Mouse (Mus musculus): ENCODE data around the gene Ckm. TPM values are rescaled to one million over a fixed set of nuclear protein-coding genes. Genes with fewer than 3 reads are reported as not detected.
A peak's percentile ranks its signal among the peaks of the same experiment; 100 is the strongest.

The Ckm gene
- polyA plus RNA-seq, 1 experiment, result 81.7 TPM

DNA sequence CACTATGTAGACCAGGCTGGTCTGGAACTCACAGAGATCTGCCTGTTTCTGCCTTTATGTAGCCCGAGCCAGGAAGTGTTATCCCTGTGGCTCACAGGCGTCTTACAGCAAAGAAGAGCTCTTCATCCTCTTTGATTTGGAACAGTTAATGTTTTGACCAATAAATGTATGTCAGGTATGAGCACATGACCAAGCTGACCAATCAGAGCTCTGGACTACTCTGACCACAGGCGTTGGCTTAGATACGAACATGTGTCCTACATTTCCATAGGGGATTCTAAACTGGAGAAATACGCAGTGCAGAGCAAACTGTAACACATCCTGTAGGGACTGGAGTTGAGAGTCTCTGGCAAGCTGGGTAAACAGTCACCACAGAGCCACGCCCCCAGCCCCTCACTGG, 22.3 kb downstream of the Ckm start:
- no peak for DNase-seq (ENCODE audit: low read depth, low spot score)
- WGBS, result 94% methylated on average over 6 of the region's 6 CpGs

DNA sequence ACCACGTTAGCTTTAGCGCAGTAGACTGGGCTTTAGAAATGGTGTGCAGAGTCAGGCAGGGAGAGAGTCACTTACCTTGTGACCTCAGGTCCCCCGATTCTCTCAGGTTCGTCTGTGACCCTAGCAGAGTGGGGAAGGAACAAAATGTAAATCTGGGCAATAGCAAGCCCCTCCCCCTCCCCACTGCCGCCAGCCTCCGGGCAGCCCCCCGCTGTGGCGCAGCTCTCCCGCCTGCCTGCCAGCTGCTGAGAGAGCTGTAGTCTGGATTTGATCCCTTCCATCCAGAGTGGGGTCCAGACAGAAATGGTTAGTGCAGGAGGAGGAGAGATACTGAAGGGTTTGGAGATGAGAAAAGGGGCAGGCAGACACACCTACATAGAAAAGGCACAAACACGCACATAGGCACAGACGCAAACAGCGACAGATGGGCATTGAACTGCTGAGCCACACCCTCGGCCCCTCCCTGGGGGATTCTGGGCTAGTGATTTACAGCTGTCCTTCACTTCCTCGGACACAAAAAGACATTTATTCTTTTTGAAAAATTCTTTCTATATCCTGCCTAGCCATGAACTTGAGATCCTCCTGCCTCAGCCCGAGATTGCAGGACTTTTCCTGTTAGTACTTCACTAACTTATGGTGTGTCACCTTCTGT, 23.5 kb downstream of the Ckm start:
- 75% methylated on average over 15 of the region's 15 CpGs for WGBS
- DNase-seq (ENCODE audit: low read depth, low spot score), result no peak

DNA sequence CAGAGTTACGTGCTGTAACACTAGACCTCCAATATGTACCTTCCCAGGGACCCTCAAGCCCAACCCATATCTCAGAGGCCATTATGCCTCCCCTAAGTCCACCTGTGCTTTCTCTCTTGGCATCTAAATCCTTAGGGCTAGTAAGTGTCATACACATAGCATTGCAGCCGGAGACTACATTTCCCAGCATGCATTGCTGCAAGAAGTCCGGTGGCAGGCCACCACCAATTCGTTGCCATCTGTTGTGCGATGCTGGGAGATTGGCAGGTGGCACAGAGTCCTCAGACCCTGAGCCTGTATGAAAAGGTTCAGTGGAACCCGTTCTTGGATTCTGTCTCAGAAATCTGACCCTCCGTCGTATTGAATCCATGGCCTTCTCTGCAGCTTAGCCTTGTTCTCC, 25.1 kb downstream of the Ckm start:
- 75% methylated on average over 8 of the region's 8 CpGs for WGBS
- no peak for DNase-seq (ENCODE audit: low read depth, low spot score)

DNA sequence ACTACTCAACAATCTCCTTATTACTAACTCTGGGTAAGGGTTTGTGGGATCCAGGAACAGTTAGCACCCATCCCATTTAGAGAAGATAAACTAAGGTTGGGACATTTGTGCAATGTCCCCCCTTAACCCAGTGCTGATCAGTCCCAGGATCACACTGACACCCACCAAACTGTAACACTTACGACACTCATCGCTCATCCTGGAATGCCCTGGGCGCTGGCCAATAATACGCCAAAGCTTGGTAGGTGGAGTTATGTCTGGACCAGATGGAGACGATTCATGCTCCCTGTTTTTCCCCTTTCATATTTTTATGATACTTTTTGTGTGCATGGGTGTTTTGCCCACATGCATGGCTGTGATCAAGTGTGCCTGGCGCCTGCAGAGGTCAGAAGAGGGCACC, 25.8 kb downstream of the Ckm start:
- DNase-seq (ENCODE audit: low read depth, low spot score), result no peak
- WGBS, result 80% methylated on average over 6 of the region's 6 CpGs

DNA sequence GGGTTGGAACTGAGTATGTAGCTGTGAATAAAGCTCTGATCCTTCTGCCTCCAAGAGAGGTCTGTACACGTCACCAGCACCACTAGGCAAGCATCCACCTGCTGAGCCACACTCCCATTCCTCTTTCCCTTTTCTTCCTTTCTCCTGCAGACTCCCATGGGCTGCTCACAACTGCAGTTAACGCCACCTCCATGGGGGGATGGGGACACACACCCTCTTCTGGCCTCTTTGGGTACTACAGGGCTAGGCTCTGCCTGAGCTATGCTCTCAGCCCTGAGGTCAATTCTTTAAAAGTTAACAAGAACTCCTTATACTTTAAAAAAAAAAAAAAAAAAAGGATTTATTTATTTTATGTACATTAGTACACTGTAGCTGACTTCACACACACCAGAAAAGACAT, 27.9 kb downstream of the Ckm start:
- 92% methylated on average over 2 of the region's 2 CpGs for whole genome bisulfite sequencing

DNA sequence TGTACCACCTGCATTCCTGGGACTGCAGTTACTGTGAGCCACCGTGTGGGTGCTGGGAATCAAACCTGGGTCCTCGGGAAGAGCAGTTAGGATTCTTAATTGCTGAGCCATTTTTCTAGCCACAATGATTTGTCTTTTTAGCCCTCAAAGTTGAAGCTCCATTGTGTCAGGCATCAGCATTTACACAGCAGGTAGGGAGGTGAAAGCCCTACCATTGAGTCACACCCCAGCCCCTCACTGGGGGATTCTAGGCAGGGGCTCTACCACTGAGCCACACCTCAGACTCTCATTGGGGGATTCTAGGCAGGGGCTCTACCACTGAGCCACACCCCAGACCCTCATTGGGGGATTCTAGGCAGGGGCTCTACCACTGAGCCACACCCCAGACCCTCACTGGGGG, 31.7 kb downstream of the Ckm start:
- 93% methylated on average over 2 of the region's 2 CpGs for WGBS
- DNase-seq (ENCODE audit: low read depth, low spot score), result no peak

More for the DNA sequence above, 27.9 kb downstream of the Ckm start:
- no peak for DNase-seq (ENCODE audit: low read depth, low spot score)

DNA sequence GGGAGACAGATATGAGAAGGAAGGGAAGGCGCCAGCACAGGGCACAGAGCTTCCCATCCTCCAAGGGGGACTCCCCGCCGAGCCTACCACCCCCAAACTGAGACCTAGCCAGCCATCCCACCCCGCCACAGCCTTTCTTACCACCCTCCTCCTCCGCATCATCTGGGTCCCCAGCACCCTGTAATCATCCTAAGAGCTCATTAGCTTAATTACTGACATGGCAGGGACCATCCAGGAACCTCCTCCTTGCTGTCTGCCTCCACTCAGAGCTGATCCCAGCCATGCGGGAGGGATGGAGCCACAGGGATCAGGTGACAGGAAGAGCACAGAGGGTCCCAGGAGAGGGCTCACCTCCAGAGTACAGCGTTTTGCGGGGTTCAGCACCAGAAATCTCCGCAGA, 32.5 kb downstream of the Ckm start:
- WGBS, result 90% methylated on average over 9 of the region's 9 CpGs

DNA sequence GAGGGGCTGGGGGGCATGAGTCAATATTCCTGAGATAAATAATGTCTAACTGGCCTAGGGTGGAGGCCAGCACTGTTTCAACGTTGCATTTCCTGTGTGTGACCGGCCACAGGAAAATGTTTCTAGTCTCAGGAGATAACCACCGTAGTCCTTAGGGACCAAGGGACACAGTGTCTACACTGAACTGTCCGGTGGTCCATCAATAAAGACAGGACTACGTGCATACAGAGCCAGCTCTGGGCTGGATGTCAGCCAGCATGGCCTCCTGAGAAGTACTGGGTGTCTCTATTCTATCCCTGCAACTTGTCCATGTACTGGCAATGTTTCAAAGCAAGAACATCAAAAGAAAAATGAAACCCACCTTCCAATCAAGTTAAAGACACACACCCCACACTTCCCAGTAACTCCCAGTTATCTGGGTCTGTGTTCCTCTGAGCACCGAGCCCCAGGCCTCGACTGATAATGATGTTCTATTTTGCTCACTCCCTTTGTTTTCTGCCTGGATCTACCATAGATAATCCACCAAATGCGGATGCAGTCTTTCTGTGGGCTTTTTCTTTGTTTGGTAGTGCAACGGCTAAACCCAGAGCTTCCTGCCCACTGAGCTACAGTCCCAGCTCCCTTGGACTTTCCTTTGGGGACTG, 37.0 kb downstream of the Ckm start:
- WGBS, result 81% methylated on average over 9 of the region's 9 CpGs
- no peak for DNase-seq (ENCODE audit: low read depth, low spot score)

More for the DNA sequence above, 32.5 kb downstream of the Ckm start:
- DNase-seq (ENCODE audit: low read depth, low spot score), result no peak

DNA sequence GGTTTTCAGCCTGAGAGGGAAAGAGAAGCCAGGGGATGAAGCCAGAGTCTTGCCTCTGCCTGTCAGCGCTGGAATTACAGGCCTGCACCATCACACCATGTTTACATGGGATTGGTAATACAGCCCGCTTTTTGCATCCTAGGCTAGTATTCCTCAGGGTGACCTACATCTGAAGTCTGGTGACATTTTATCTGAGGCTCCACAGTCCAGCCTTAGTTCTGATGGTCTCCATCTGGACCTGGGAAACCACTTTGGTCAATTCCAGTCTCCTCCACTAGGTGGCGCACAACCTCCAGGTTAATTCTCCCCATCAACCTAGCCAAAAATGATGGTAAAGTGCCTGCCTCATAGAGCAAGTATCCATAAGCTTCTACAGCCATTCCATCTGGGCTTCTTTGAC, 38.8 kb downstream of the Ckm start:
- WGBS, result 42% methylated on average over 3 of the region's 3 CpGs
- peak; percentile 50 for DNase-seq (ENCODE audit: low read depth, low spot score)

DNA sequence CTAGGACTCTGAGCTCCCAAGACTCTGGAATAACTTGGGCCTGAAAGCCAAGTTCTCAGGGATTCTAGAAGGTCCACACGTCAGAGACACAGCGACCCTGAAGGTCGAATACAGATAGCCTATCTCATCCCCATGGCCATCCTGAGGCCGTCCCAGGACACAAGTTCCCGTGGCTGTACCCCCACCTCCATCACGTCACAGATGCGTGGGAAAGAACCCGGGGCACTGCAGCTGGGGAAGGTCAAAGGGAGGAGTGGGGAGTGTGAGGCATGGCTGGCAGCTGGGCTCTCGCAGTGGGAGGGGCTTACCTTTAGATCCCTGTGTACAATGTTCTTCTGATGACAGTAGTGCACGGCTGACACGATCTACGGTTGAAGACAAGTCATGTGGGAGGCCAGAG, 40.2 kb downstream of the Ckm start:
- 82% methylated on average over 12 of the region's 12 CpGs for WGBS
- no peak for DNase-seq (ENCODE audit: low read depth, low spot score)

DNA sequence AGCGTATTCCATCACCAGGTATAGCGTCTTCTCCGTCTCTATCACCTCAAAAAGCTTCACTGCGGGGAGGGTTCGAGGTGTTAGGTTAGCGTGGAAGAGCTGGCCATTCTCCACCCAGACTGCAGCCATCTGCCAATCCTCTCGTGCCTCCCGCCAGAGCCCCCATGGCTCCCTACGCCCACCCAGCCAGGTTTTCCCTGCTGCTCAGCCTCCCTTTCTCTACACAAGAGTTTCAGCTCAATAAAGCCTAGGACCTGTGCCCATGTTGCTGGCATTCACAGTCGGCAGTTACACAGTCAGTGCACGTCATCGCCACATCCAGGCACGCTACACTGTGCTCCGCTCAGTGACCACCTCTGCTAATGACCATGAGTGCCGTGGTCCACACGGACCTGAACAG, 43.1 kb downstream of the Ckm start:
- WGBS, result 96% methylated on average over 16 of the region's 16 CpGs
- no peak for DNase-seq (ENCODE audit: low read depth, low spot score)

DNA sequence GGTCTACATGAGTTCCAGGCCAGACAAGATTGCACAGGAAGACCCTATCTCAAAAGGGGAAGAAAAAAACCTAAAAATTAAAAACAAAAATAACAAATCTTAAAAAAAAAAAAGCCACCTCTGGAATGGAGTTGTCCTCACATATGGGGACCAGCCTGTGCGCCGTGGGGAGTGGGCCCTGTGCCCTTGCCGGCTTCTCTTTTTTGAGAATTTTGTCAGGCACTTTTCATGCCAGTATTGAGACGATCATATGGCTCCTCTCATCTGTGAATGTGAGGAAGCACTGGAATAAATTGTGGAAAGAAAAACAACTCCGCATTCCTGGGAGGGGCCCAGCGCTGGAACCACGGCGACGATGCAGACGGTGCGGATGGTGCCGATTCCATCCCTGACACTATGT, 44.6 kb downstream of the Ckm start:
- WGBS, result 88% methylated on average over 12 of the region's 12 CpGs
- DNase-seq (ENCODE audit: low read depth, low spot score), result no peak

DNA sequence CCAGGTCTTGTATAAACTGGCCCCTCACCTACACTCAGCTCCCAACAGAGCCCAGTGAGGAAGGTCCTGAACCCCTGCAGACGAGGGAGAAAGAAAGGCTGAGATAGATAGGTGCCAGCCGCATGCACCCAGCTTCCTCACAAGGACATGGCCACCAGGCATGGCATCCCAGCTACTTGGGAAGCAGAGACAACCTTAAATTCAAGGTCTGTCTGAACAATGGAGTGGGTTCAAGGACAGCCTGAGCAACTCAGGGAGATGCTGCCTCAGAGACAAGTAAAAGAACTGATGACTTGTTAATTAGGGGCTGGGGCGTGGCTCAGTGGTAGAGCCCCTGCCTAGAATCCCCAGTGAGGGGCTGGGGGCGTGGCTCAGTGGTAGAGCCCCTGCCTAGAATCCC, 50.6 kb downstream of the Ckm start:
- no peak for DNase-seq (ENCODE audit: low read depth, low spot score)
- 87% methylated on average over 4 of the region's 4 CpGs for WGBS

DNA sequence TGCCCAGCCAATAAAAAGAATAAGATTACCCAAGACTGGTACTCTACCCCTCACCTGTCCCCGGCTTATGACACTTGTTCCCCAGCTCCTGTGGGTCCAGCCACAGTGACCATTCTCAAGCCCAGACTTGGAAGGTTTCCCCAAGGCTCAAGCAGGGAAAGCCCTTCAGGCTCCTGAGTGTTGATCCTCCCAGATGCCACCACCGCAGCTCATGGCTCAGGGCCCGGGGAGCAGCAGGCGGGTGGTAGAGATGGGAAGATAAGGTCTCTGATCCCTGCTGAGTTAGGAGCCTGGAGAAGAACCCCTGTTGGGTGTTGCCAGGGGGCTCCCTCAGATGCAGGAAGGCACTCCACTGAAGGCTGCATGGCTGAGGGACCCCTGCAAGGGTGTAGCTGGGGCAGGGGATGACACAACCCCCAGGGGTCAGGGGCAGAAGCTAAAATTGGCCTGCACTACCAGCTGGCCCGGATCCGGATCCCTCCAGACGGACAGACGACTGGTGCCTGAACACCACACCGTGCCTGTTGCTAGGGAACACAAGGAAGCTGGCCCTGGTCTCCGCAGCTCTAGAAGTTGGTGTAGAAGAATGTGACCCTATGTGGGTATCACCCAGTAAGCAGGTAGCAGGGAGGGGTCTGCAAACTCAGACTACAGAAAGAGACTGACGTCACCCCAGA, 51.4 kb downstream of the Ckm start:
- DNase-seq (ENCODE audit: low read depth, low spot score), result no peak
- 77% methylated on average over 11 of the region's 11 CpGs for WGBS

DNA sequence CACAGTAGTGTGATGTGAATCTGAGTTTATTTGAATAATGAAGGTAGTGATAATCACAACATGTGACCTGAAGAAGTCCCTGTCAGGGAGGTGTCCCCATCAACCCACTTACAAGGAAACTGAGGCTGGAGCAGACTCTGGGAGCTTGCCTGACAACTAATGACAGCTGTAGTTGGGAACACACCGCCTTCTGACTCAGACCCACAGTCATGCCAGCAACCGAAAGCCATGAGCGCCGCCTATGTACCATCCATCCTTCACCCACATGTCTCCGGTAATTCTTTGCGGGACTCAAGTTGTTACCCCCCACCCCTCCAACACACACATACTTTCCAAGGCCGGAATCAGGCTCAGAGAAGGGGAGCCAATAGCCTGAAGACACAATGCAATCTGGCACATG, 52.1 kb downstream of the Ckm start:
- no peak for DNase-seq (ENCODE audit: low read depth, low spot score)
- 89% methylated on average over 7 of the region's 7 CpGs for WGBS

DNA sequence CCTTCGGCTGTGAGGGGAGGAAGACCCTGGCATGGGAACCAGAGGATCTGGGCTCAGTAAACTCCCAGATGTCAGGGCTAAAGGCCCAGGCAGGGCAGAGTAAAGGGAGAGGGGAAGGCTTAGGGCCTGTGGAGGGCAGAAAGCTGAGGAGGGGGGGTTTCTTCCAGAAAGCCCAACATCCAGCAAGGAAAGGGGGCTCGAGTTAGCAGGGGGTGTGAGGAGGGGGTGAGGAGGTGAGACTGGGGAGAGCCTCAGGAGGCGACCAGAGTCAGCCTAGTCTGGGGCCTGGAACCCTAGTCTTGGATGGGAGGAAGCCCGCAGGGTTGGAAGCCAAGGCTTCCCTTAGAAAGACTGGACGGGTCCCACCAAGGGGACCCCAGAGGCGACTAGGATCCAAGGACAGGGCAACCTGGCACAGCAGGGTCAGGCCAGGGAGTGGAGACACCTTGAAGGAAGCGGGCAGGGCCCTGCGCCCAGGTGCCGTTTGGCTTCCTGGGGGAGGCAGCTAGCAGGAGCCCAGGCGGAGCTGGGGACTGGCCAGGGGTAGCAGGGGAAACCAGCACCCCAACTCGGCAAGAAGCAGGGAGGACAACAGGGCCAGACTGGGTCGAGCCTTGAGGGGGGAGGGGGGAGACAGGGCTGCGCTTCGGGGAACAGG, 53.0 kb downstream of the Ckm start:
- no peak for DNase-seq (ENCODE audit: low read depth, low spot score)
- WGBS, result 11% methylated on average over 14 of the region's 14 CpGs

DNA sequence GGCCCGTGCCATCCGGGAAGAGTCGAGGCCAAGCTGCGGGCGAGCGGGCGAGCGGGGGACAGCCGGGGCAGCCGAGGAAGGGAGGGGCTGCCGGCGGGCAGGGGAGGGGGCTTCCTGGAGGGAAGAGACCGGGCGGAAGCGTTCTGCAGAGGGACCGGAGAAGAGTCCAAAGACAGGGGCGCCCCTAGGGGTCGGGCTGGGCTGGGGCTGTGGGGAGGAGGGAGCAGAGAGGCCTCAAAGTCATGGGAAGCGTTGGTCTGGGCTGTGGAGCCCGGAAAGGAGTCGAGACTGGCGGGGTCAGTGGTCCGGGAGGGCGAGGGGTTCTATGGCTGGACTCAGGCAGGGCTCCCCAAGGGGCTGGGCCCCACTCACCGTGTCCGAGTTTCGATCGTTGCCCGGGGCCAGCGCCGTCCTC, 53.5 kb downstream of the Ckm start:
- DNase-seq (ENCODE audit: low read depth, low spot score), result no peak
- WGBS, result under 1% methylated on average over 31 of the region's 31 CpGs

DNA sequence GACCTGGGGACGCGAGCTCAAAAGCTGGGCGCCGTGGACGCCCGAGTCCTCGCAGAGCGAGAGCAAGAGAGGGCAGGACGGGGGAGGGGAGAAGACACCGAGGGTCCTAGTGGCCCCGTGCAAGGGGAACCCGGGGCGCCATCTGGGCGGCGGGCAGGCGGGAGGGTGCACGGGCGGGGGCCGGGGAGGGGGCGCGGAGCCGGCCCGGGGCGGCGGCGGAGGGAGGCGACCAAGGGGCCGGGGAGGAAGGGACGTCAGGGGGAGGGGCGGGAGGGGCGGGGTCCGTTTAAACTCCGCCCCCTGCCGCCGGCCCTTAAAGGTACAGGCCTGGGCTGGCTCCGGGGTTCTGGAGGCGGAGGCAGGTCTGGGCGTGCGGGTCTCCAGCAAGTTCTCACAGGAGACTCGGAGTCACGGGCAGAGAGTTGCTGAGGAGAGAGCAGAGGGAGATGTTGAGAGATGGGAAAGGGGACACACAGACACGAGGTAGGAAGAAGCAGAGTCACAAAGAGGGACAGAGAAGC, 54.1 kb downstream of the Ckm start, which contains the start of gene Mark4:
Gene Mark4 (minus strand): TSS at position 231 of the 521 bp plus-strand sequence.
- peak; percentile 29 for DNase-seq (ENCODE audit: low read depth, low spot score)
- WGBS, result 1% methylated on average over 38 of the region's 42 CpGs

DNA sequence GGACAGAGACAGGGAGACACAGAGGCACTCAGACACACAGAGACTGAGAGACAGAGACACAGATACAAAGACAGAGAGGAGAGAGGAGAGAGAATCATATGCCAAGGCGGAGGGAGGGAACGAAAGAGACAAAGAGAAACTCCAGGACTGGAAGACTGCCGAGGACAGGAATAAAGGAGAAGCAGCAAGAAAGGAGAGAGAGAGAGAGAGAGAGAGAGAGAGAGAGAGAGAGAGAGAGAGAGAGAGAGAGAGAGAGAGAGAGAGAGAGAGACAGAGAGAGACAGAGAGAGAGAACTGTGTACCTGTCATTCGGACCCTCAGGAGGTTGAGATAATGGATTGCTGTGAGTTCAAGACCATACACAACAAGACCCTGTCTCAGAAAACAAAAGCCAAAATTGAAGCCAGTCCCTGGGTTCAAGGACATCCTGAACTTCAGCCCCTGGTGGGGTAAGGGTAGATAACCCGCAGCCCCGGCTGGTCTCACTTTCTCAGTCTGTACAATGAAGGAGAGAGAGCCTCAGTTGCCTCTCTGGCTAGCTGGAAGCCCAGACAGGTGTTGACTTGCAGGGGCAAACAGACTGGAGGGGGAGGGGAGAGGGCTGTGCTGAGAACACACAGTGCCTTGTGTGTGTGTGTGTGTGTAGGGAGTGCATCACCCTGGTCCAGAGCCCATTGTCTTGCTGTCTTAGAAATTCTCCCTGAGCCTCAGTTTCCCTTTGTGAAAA, 54.7 kb downstream of the Ckm start:
- DNase-seq (ENCODE audit: low read depth, low spot score), result no peak
- 32% methylated on average over 6 of the region's 6 CpGs for WGBS

DNA sequence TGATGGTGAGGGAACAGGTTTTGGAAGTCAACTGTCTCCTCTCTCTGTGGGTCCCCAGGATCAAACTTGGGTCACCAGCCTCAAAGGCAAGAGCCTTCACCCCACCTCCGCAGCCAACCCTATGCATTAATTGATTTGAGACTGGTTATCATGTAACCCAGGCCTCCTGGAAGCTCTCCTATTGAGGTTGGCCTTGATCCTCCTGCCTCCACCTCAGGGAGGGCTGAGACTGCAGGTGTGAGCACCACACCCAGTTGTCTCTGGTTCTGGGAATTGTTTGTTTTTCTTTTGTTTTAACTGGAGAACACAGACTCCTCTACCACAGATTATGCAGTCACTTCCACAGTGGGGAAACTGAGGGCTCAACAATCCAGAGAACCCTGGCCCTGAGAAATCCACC, 55.9 kb downstream of the Ckm start:
- 39% methylated on average over 1 of the region's 1 CpGs for WGBS
- DNase-seq (ENCODE audit: low read depth, low spot score), result no peak
